27 mouse cellular contexts compared by ENCODE assay signal in the genomic region with DNA sequence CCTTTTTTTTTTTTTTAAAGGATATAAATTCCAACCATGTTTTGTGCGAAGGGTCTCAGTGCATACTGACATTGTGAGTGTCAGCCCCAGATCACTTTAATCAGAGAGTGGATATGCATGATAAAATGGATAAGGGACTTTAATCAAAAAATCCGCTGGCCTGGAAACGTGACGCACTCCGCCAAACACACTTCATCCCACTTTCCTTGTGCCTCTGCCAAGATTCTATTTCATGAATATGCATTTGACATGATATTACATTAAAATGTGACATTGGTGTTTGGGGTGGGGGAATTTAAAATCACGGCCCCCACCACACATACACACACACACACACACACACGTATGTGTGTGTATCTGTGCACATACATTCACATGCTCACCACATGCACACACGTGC.
DNase-seq lines count a peak whose midpoint lies in the region; ATAC-seq and TF ChIP-seq lines count a peak whose summit lies in the region.
"Had no signal": no experiment of that assay in that cellular context is flagged by ENCODE, and none has a peak within 500 bp of the region (broad histone marks: within the 10 kb centered on the region; RNA-seq: fewer than 3 reads in every experiment).

No protein-coding gene starts in this region.

- H3K9ac ChIP-seq in forebrain, embryonic 16.5 days (replicated peaks; ENCODE audit: low read depth, low read length), result no peak overlapping the region
- no peak overlapping the region for H3K9ac ChIP-seq in forebrain, embryonic 13.5 days
- H3K9ac ChIP-seq in midbrain, embryonic 16.5 days (ENCODE audit: low read depth, low read length), result no peak overlapping the region
- H3K9ac ChIP-seq: embryonic facial prominence, embryonic 12.5 days; embryonic facial prominence, embryonic 15.5 days; forebrain, embryonic 12.5 days; hindbrain, embryonic 14.5 days had no signal

- no peaks in the 10 kb centered on the region for H3K36me3 ChIP-seq in forebrain, embryonic 16.5 days (ENCODE audit: control insufficient read depth, insufficient read depth)
- H3K36me3 ChIP-seq in forebrain, embryonic 13.5 days (ENCODE audit: poor library complexity, severe bottlenecking), result no peaks in the 10 kb centered on the region
- no peaks in the 10 kb centered on the region for H3K36me3 ChIP-seq in midbrain, embryonic 16.5 days (ENCODE audit: control insufficient read depth, insufficient read depth, low read length)
- H3K36me3 ChIP-seq in midbrain, embryonic 10.5 days, result no peaks in the 10 kb centered on the region
- H3K36me3 ChIP-seq: embryonic facial prominence, embryonic 12.5 days; embryonic facial prominence, embryonic 15.5 days; forebrain, embryonic 12.5 days; G1E had no signal

- H3K4me2 ChIP-seq in forebrain, embryonic 16.5 days (ENCODE audit: low read length), result no peak overlapping the region
- no peak overlapping the region for H3K4me2 ChIP-seq in forebrain, embryonic 13.5 days
- no peak overlapping the region for H3K4me2 ChIP-seq in midbrain, embryonic 16.5 days (ENCODE audit: low read length)
- H3K4me2 ChIP-seq: embryonic facial prominence, embryonic 12.5 days; embryonic facial prominence, embryonic 15.5 days; forebrain, embryonic 12.5 days; heart, embryonic 11.5 days; hindbrain, embryonic 14.5 days had no signal

- H3K4me3 ChIP-seq in forebrain, embryonic 16.5 days (replicated peaks; ENCODE audit: low read length), result no peak overlapping the region
- H3K4me3 ChIP-seq in forebrain, embryonic 13.5 days, result no peak overlapping the region
- no peak overlapping the region for H3K4me3 ChIP-seq in layer of hippocampus, adult 2 months
- no peak overlapping the region for H3K4me3 ChIP-seq in midbrain, embryonic 16.5 days (ENCODE audit: low read depth, low read length)
- H3K4me3 ChIP-seq in midbrain, embryonic 10.5 days, result no peak overlapping the region
- H3K4me3 ChIP-seq: embryonic facial prominence, embryonic 12.5 days; embryonic facial prominence, embryonic 15.5 days; forebrain, embryonic 12.5 days; gastrocnemius, adult 2 months had no signal

- ATAC-seq in forebrain, embryonic 16.5 days, result no peak
- no peak for ATAC-seq in forebrain, embryonic 13.5 days
- no peak for ATAC-seq in midbrain, embryonic 16.5 days
- ATAC-seq: hindbrain, postnatal 0 days; inflammation-experienced regulatory T-cells, adult 6 months; intestine, postnatal 0 days; Patski had no signal

- no peak for TF ChIP-seq CTCF in layer of hippocampus, adult 2 months (conservative IDR thresholded peaks at IDR 0.05)

- H3K27me3 ChIP-seq in forebrain, embryonic 16.5 days (replicated peaks; ENCODE audit: control insufficient read depth, insufficient read depth, low read length), result no peaks in the 10 kb centered on the region
- H3K27me3 ChIP-seq in forebrain, embryonic 13.5 days, result no peaks in the 10 kb centered on the region
- H3K27me3 ChIP-seq in midbrain, embryonic 16.5 days (ENCODE audit: control insufficient read depth, insufficient read depth, low read depth, low read length), result no peaks in the 10 kb centered on the region
- 0 out of 2 replicates have a peak, but pooled peaks cover 1% of the 10 kb centered on the region for H3K27me3 ChIP-seq in midbrain, embryonic 10.5 days (ENCODE audit: low read depth, poor library complexity, severe bottlenecking)
- H3K27me3 ChIP-seq: CH12.LX; embryonic facial prominence, embryonic 12.5 days; embryonic facial prominence, embryonic 15.5 days; forebrain, embryonic 12.5 days; Patski had no signal

- H3K27ac ChIP-seq in forebrain, embryonic 16.5 days (ENCODE audit: low read length), result peak overlapping the region; percentile 51
- H3K27ac ChIP-seq in forebrain, embryonic 13.5 days, result no peak overlapping the region
- H3K27ac ChIP-seq in layer of hippocampus, adult 2 months, result 0 out of 2 replicates have a peak overlapping the region, but pooled peaks have one; percentile 4
- peak overlapping the region; percentile 6; the same call in 1 of the 2 replicates for H3K27ac ChIP-seq in midbrain, embryonic 16.5 days (ENCODE audit: low read length)
- no peak overlapping the region for H3K27ac ChIP-seq in midbrain, embryonic 10.5 days (replicated peaks)
- H3K27ac ChIP-seq: embryonic facial prominence, embryonic 12.5 days; embryonic facial prominence, embryonic 15.5 days; forebrain, embryonic 12.5 days; gastrocnemius, adult 2 months; hindbrain, embryonic 14.5 days; hindbrain, postnatal 0 days had no signal

- WGBS in forebrain, embryonic 16.5 days, result 39% methylated on average over 8 of the region's 8 CpGs
- WGBS in forebrain, embryonic 13.5 days, result 68% methylated on average over 8 of the region's 8 CpGs
- 59% methylated on average over 8 of the region's 8 CpGs for WGBS in midbrain, embryonic 16.5 days
- WGBS in midbrain, embryonic 10.5 days, result 89% methylated on average over 8 of the region's 8 CpGs

- H3K9me3 ChIP-seq in forebrain, embryonic 16.5 days (ENCODE audit: control insufficient read depth, low read length), result no peaks in the 10 kb centered on the region
- no peaks in the 10 kb centered on the region for H3K9me3 ChIP-seq in forebrain, embryonic 13.5 days (replicated peaks)
- no peaks in the 10 kb centered on the region for H3K9me3 ChIP-seq in midbrain, embryonic 16.5 days (replicated peaks; ENCODE audit: control insufficient read depth, low read length, poor library complexity, severe bottlenecking)
- H3K9me3 ChIP-seq in midbrain, embryonic 10.5 days (replicated peaks), result no peaks in the 10 kb centered on the region
- H3K9me3 ChIP-seq: embryonic facial prominence, embryonic 12.5 days; embryonic facial prominence, embryonic 15.5 days; forebrain, embryonic 12.5 days had no signal

- no peak for DNase-seq in layer of hippocampus, adult 2 months (ENCODE audit: low spot score in 2 of 2)
- no peak for DNase-seq in layer of hippocampus, postnatal 36 days
- no peak for DNase-seq in midbrain, embryonic 10.5 days (ENCODE audit: low spot score)
- DNase-seq: adrenal gland, postnatal 10 days; adrenal gland, postnatal 36 days; B cell, adult 2 months; cerebellum, adult 11 months; cerebellum, adult 2 months; cerebellum, adult 9-11 months; cerebellum, postnatal 25 days; gastrocnemius, adult 2 months; gastrocnemius, postnatal 14 days; heart, adult 11 months had no signal

- H3K4me1 ChIP-seq in forebrain, embryonic 16.5 days (replicated peaks; ENCODE audit: control insufficient read depth, insufficient read depth, low read length), result peaks cover 15% of the 10 kb centered on the region
- peaks cover 18% of the 10 kb centered on the region for H3K4me1 ChIP-seq in forebrain, embryonic 13.5 days
- peaks cover 2% of the 10 kb centered on the region; the same call in 1 of the 2 replicates for H3K4me1 ChIP-seq in midbrain, embryonic 16.5 days (ENCODE audit: control insufficient read depth, insufficient read depth, low read length)
- peaks cover 18% of the 10 kb centered on the region for H3K4me1 ChIP-seq in midbrain, embryonic 10.5 days
- H3K4me1 ChIP-seq: embryonic facial prominence, embryonic 12.5 days; embryonic facial prominence, embryonic 15.5 days had no signal

Comparison
In these comparisons a context has a peak if more than half of its experiments do, and no peak if none do; other contexts are left out.
1. H3K27ac ChIP-seq: peak in forebrain, embryonic 16.5 days (single experiment), layer of hippocampus, adult 2 months (single experiment) and midbrain, embryonic 16.5 days (single experiment); none in forebrain, embryonic 13.5 days (single experiment) and midbrain, embryonic 10.5 days (single experiment).